Mouse (Mus musculus): ENCODE measurements around the gene Npepps.
A peak's percentile ranks its signal among the peaks of the same experiment; 100 is the strongest.
"Not testable (repeated sequence)": the region's sequence is repeated elsewhere in the genome, so short reads cannot be mapped to it uniquely, and the experiment has no call there.

Gene Npepps

DNA sequence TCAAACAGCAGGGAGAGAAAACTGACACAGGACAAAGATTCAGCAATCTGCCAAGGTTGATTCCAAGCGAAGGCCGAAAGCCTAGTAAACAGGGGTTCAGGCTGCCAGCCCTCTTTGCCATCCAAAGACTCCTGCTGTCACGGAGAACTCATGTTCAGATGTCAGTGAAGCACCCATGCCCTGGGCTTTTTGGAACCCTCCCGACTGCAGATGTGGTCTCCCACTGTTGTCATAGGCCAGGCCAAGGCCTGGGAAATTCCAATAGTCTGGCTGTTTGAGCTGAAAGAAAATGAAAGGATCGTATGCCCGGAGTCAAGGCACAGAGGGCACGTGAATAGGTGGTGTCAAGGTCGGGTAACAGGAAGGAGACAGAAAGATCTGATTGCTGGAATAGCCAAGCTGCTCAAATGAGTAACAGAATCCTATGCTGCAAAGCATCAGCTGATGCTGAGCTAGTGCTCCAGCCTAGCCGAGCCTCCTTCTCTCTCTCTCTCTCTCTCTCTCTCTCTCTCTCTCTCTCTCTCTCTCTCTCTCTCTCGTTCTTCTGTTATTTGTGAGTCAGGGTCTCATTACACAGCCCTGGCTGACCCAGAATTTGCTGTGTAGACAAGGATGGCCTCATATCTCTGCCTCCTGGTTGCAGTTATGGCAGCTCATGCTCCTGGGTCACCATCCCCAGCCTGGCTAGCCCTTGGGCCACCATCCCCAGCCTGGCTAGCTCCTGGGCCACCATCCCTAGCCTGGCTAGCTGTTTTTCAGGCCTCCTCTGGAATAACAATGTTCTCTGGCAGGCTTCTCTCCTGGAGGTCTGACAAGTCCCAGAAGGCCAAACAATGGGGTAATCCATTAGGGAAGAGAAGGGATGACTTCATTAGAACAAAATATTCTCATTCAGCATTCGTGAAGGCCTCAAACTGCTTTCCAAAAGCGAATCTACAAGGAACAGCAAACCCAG lies 9.1 kb upstream of the Npepps start:
- DNase-seq: no peak

DNA sequence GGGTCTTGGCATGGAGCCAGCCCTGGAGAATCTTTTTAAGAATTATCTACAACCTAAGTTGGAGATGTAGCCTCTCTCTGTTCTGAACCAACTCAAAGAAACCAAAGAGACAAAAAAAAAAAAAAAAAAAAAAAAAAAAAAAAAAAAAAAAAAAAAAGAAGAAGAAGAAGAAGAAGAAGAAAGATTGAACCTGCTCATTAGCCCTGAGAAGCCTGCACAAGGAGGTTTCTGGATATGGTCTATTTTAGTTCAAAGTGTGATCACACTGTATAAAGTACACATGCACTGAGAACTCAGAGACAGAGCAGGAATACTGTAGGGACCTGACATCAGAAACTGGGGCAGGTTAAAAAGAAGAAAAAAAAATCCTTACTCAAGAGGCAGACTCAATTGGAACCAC lies 7.2 kb upstream of the Npepps start:
- no peak for DNase-seq

DNA sequence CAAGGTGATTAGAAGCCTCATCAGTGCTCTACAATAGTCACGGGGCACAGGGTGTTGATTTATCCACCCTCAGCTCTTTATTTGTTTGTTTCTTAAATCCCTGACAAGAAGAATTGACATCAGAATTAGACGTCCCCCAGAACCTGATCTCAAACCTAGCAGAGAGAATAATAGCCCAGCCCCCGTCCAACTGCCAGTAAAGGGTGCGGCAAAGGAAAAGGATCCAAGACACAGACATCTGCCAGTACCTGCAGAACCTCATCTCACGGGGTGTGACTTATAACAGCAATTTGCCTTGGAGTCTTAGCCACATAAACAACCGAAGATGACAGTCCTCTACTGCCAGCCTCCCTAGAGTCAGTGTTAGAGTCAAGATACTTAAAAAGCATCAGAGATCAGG lies 6.5 kb upstream of the Npepps start:
- no peak for DNase-seq

DNA sequence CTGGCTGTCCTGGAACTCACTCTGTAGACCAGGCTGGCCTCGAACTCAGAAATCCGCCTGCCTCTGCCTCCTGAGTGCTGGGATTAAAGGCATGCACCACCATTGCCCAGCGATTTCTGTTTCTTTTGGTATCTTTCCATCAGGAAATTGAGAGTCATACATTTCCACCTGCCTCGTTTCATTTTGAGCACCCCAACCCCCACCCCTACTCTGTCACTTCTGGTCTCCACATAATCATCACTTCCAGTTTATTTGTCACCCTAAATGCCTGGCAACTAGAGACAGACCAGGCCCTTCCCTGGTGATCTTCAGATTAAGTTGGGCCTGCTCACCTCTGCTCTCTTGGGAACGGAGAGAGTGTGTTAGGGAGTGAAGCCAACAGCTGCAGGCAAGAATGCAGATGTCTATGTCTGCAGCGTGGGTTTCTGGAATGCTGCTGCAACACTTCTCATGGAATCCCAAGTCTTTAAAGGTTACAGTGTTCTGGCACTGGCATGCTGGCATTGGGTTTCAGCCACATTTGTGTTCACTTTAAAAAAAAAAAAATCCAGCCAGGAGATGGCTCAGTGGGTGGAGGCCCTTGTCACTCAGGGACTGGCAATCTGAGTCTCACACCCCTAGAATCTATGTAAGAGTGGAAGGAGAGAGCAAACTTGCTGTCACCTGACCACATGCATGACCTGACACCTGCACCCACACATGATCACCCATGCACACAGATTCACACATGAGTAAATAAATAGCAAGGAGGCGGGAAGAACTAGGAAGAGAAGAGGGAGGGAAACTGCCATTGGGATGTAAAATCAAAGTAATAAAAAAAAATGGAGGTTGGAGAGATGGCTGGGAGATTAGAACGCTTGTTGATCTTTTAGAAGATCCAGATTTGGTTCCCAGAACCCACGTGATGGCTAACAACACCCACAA lies 5.7 kb upstream of the Npepps start:
- DNase-seq: no peak

DNA sequence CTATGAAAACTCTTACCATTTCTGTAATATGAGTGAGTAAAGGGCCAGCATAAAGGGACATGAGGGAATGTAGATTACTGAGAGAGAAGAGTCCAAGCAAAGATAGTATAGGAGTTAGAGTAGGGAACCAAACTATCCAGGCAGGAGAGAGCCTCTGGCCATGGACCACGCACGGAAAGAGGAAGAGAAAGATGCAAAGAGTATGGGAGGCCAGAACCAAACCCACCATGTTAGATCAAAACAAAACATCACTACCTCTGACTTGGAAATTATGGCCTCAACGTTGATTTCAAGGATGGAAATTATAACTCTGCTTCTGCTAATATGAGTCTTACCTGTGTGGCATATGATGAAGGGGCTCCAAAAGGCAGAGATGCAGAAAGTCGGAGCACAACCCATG lies 4.4 kb upstream of the Npepps start:
- no peak for DNase-seq

DNA sequence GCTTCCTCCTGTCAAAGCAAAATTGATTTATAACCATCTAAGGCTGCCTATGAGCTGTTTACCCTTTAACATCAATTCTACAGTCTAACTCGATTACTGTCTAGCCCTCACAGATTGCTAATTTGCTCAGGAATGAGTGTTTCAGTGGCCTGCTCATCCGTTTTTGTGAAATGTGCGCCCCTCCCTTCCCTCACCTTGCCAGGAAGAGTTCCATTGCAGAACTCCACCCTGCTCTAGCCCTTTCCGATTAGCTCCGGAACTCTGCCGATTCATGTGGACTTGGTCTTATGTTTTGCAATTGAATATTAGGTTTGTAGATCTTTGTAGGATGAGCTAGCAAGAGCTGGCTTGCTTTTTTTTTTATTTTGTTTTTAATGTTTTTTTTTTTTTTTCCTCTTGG lies 1.7 kb upstream of the Npepps start:
- no peak for DNase-seq

DNA sequence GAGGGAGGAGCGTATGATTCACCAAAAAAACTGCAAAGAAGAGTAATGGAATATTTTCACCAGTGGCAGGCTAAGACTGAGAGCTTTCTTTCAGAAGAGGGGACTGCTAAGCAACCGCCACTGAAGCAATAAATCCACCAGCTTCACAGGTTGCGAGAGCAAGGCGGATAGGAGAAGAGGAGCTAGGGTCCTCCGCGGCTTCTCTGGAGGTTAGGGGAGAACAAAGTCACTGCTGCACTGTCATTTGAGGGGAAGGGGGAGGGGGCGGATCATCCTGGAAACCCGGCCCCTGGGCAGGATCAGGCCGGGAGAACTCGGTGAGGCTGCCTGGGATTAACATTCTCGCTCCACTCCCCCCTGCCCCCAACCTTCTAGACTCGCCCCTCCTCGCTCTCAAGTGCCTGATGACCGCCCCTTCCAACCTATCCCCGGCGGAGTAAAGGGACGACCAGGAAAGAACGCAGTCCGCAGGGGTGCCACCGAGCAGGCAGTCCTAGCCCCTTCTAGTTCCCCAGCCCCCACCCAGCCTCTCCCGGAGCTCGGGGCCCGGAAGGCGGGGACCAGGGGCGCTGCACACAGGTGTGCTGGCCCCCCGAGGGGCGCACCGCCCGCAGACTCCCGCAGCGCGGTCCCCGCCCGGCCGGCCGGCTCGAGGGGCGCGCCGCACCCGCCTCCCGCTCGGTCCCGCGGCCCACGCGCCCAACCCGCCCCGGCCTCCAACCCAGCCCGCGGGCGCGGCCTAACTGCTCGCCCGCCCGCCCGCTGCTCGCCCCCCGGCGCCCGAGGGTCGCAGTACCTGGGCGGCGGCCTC lies 828 bp downstream of the Npepps start:
- DNase-seq: peak; percentile 52

DNA sequence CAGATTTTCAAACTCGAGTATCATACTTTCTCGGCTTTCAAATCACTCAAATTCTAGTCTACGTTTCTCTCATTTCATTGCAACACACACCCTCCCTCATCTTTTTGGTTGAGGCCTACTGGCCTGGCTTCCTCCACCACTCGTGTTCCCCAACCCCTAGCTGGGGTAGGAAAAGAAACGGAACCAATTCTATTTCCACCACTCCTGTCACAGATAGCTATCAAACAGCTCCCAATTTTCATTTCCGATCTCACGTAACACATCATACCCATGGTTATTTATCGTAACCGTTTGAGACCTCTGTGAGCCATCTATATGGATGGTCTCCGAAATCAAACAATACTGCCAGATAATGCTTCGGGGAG lies 1.4 kb downstream of the Npepps start:
- DNase-seq: no peak

DNA sequence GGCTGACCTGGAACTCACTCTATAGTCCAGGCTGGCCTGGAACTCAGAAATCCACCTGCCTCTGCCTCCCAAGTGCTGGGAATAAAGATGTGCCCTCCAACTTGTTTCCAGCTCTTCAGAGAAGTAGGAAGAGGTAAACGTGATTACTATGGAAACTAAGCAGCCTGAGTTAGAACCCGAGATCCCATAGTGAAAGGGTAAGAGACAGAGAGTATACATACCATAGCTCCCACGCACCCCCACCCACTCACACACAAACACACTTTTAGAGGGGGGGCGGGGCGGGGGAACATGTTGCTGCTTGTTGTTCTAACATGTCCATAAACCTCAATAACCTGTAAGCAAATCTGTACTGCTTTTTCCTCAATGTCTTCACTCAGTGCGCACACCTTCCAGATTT lies 2.0 kb downstream of the Npepps start:
- DNase-seq: no peak

DNA sequence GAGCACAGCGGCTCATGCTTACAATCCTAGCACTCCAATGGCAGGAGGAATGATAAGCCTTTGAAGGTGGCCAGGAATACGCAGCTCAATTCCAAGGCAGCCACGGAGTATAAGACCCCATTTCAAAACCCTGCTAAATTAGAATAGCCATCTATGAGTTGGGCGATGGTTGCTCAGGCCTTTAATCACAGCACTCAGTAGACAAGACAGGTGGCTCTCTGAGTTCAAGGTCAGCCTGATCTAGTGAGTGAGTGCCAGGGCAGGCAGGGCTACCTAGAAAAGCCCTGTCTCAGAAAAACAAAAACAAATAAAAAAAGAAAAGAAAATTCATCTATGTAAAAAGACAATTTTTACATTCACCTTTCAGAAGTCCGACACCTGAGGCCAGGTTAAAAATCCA lies 3.3 kb downstream of the Npepps start:
- DNase-seq: no peak

DNA sequence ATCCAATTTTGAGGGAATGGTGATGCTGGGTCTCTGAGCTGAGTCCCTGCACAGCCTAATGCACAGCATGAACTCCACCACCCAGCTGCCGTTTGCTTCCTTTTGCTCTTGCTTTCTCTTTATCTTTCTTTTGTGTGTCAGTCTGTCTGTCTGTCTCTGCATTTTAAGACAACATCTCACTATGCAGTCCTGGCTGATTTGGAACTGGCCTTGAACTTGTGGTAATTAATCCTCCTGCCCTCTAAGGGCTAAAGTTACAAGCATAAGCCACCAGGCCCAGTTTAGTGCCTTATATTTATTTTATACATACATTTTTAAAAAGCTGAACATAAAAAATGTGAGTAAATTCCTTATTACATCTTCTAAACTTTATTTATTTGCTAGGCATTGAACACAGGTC lies 4.4 kb downstream of the Npepps start:
- no peak for DNase-seq

DNA sequence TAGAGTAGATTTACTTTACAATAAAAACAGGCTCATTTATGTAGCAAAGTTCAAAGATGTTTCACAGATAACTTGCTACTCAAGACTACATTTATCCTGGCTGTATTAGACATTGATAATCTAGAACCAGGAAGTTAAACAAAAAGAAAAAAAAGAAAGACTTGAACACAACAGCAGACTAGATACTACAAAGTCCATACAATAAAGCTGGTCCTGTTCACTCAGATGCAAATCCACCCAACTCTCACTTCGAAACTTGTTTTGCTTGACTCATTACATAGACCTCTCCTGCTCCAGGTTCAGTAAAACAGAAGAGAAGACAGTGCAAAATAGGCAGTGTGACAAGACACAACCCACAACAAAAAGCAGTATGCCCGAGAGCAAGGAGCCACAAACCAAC lies 5.1 kb downstream of the Npepps start:
- DNase-seq: no peak

DNA sequence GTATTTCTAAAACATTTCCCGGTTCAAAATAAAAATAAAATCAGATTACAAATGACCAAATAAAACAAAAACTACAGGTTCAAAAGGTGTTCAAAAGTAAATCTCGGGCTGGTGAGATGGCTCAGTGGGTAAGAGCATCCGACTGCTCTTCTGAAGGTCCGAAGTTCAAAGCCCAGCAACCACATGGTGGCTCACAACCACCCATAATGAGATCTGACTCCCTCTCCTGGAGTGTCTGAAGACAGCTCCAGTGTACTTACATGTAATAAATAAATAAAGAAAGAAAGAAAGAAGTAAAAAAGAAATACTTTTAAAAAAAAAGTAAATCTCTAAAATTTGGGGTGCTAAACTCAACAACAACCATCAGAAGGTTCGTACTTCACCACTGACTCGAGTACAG lies 5.5 kb downstream of the Npepps start:
- DNase-seq: not testable (repeated sequence)

DNA sequence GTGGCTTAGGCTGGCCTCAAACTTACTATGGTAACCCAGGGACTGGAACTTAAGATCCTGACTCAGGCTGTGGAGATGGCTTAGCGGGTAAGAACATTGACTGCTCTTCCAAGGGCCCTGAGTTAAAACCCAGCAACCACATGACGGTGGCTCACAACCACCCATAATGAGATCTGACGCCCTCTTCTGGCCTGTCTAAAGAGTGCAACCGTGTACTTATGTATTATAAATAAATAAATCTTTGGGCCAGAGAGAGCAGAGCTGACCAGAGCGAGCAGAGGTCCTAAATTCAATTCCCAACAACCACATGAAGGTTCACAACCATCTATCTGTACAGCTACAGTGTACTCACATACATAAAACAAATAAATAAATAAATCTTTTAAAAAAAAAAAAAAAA lies 6.8 kb downstream of the Npepps start:
- DNase-seq: no peak

DNA sequence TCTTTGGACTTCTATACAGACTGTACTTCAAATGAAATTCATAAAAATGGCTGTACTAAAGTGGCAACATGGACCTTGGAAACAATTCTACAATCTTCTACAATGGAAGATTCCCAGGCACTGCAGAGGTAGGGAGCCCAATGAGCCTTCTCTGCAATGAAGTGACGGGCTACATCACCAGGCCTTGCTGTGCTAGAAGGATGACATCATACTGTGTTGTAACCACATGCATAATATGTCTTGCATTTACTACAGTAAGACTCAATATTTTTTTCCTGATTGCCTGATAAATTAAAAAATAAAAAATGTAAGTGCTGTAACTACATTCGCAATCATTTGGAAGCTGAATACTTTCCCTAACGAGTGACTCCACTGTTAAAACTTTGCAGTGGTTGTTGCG lies 7.6 kb downstream of the Npepps start:
- no peak for DNase-seq

DNA sequence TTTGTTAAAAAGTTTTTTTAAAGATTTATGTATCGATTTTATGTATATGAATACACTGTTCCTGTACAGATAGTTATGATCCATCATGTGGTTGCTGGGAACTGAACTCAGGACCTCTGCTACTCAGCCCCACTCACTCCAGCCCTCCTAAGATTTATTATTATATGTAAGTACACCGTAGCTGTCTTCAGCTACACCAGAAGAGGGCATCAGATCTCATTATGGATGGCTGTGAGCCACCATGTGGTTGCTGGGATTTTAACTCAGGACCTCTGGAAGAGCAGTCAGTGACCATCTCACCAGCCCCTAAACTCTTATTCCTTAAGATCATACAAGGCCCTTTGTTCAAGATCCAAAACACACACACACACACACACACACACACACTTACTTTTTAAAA lies 10.4 kb downstream of the Npepps start:
- not testable (repeated sequence) for DNase-seq

DNA sequence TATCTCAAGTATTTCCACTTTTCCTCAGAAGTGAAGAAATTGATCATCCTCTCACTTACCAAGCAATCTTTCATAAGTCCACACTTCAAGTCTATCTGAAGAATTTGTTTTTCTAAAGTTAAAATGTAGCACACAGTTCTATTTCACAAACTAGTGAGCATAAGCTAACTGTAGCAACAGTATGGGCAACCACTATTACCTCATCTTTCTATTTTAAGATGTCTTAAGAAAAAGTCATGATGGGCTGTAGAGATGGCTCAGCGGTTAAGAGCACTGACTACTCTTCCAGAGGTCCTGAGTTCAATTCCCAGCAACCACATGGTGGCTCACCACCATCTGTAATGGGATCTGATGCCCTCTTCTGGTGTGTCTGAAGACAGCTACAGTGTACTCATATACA lies 13.9 kb downstream of the Npepps start:
- DNase-seq: not testable (repeated sequence)

DNA sequence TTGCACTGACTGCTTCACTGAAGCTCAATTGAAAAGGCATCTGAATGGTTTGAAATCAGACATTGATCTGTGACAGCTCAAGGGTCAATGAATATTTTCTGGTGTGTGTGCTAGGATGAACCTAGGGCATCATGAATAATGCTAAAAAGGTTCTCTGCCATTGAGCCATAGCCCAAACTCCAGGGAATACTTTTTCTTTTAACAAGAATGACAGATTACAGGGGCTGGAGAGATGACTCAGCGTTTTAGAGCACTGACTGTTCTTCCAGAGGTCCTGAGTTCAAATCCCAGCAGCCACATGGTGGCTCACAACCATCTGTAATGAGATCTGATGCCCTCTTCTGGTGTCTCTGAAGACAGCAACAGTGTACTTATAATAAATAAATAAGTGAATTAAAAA lies 30.8 kb downstream of the Npepps start:
- DNase-seq: not testable (repeated sequence)

DNA sequence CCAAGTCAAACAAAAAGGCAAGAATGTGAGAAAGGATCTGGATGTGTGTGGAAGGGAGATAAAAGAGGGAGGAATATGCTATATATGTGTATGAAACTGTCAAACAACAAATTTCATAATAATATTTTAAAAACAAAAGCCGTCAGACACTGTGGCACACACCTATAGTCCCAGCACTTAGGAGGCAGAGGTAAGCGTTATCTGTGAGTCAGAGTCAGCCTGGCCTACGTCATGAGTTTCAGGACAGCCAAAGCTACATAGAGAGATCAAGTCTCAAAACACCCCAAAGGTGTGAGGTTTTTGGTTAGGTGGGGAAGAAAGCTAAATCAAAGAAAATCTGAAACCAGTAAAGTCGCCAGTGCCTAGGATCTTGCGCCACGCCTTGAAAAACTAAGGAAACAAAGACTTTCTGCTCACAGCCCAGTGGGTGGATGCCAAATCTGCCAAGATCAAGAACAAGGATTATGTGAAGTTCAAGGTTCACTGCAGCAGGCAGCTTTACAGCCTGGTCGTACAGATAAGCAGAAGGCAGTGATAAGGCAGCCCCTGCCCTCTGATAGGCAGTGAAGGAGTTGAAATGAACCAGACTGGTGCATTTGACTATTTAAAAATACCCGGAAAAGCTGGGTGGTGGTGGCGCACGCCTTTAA lies 33.8 kb downstream of the Npepps start:
- no peak for DNase-seq

DNA sequence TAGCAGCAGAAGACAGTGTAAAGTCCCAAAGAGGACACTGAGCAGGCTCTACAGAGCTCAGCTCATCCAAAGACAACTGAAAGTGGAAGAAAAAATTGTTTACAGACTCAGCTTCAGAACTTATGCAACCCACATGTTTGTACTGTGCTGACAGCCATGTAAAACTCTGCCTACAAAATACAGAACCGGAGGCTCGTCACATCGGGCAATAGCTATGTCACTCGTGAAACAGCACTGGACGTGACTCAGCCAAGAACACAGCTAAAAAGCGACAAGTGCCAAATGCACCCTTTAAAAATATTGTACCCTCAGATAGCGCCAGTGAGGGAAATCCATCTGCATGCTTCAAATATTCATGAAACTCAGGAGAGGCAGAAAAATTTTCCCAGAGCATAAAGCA lies 39.1 kb downstream of the Npepps start:
- DNase-seq: no peak

DNA sequence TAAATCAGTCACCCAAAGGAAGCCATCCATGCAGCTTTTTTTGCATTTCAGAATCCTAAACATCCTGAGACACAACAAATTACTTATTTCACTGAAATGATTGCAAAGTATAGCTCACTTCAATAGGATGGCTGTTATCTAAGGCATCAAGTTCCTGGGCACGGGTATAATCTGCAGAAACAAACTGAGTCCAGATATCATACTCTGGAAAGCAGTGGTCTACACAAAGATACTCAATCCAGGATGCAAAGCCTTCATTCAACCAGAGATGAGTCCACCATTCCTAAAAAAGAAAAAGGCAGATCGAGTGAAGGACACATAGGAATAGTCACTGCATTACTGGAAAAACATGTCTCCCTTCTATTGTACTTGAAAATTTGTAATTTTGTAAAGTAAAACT lies 42.5 kb downstream of the Npepps start:
- no peak for DNase-seq

DNA sequence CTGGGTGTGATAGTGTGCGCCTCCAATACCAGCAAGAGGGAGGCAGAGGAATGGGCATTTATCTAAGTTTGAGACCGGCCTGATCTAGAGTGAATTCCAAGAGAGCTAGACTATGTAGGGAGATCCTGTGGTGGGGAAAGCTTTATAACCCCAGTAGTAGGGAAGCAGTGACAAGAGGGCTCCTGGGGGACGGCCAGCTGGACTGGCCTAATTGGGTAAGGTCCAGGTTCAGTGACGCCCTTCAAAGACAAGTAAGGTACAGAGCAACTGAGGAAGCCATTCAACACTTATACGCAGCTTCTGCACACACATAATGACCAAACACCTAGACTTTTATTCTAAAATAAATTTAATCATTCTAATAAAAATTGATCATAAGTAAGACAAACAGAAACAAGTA lies 48.0 kb downstream of the Npepps start:
- DNase-seq: no peak

DNA sequence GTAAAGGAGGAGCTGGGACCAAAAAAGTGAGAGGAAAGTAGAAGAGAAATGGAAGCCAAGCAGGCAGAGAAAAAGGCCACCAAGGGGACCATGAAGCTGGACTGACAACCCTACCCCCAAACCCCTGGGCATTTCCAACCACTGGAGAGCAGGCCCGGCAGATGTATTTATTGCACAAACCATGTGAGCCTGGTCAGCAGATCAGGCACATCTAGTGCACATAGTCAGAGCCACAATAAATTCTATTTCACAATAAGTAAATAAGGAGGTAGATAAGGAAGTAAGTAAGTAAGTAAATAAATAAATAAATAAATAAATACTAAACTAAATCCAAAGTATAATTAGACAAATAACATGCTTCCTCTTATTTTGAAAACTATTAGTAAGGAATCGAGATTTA lies 51.0 kb downstream of the Npepps start:
- no peak for DNase-seq

Data from kidney, adult 18-20 months (tissue).